Mouse (Mus musculus): ENCODE measurements around the gene Hoxc10.
A peak's percentile ranks its signal among the peaks of the same experiment; 100 is the strongest.

Hoxc10 gene

GRCm38 (mm10) chr15:102967312-102967510, 615 bp downstream of the Hoxc10 start, which contains the start of gene Hoxc5:
Gene Hoxc5 (plus strand): TSS chr15:102967443.
- DNase-seq (ENCODE audit: inconsistent age in 2 of 2, low spot score in 1 of 2), result no peak

- DNase-seq (ENCODE audit: inconsistent age in 2 of 2, low spot score in 1 of 2), result peak in 1 of 2 experiments; percentile 32
Observed at GRCm38 (mm10) chr15:102967511-102968397, 1.2 kb downstream of the Hoxc10 start.

GRCm38 (mm10) chr15:102969296-102969695, 2.7 kb downstream of the Hoxc10 start:
- DNase-seq (ENCODE audit: inconsistent age in 2 of 2, low spot score in 1 of 2), result no peak

- peak in 1 of 2 experiments; percentile 69 for DNase-seq (ENCODE audit: inconsistent age in 2 of 2, low spot score in 1 of 2)
Observed at GRCm38 (mm10) chr15:102970740-102971139, 4.1 kb downstream of the Hoxc10 start.

GRCm38 (mm10) chr15:102972254-102972653, 5.7 kb downstream of the Hoxc10 start:
- no peak for DNase-seq (ENCODE audit: inconsistent age in 2 of 2, low spot score in 1 of 2)

GRCm38 (mm10) chr15:102972753-102973152, 6.2 kb downstream of the Hoxc10 start:
- DNase-seq (ENCODE audit: inconsistent age in 2 of 2, low spot score in 1 of 2), result no peak

- DNase-seq (ENCODE audit: inconsistent age in 2 of 2, low spot score in 1 of 2), result no peak
Observed at GRCm38 (mm10) chr15:102975034-102975433, 8.4 kb downstream of the Hoxc10 start.

- no peak for DNase-seq (ENCODE audit: inconsistent age in 2 of 2, low spot score in 1 of 2)
Observed at GRCm38 (mm10) chr15:102975688-102976111, 9.1 kb downstream of the Hoxc10 start.

GRCm38 (mm10) chr15:102976171-102976570, 9.6 kb downstream of the Hoxc10 start, which contains the start of gene Hoxc9:
Gene Hoxc9 (plus strand): TSS chr15:102976439.
- DNase-seq (ENCODE audit: inconsistent age in 2 of 2, low spot score in 1 of 2), result no peak

- DNase-seq (ENCODE audit: inconsistent age in 2 of 2, low spot score in 1 of 2), result peak in 1 of 2 experiments; percentile 66
Observed at GRCm38 (mm10) chr15:102976631-102977422, 10.2 kb downstream of the Hoxc10 start.

- no peak for DNase-seq (ENCODE audit: inconsistent age in 2 of 2, low spot score in 1 of 2)
Observed at GRCm38 (mm10) chr15:102977423-102977974, 10.9 kb downstream of the Hoxc10 start.

- DNase-seq (ENCODE audit: inconsistent age in 2 of 2, low spot score in 1 of 2), result no peak
Observed at GRCm38 (mm10) chr15:102978615-102979515, 12.3 kb downstream of the Hoxc10 start.

GRCm38 (mm10) chr15:102979936-102980335, 13.3 kb downstream of the Hoxc10 start:
- no peak for DNase-seq (ENCODE audit: inconsistent age in 2 of 2, low spot score in 1 of 2)

- DNase-seq (ENCODE audit: inconsistent age in 2 of 2, low spot score in 1 of 2), result no peak
Observed at GRCm38 (mm10) chr15:102980352-102980751, 13.8 kb downstream of the Hoxc10 start.

GRCm38 (mm10) chr15:102980912-102981311, 14.3 kb downstream of the Hoxc10 start:
- DNase-seq (ENCODE audit: inconsistent age in 2 of 2, low spot score in 1 of 2), result no peak

- peak; percentile 27 to 75 for DNase-seq (ENCODE audit: inconsistent age in 2 of 2, low spot score in 1 of 2)
Observed at GRCm38 (mm10) chr15:102981379-102982288, 15.0 kb downstream of the Hoxc10 start.

- DNase-seq (ENCODE audit: inconsistent age in 2 of 2, low spot score in 1 of 2), result no peak
Observed at GRCm38 (mm10) chr15:102983716-102984115, 17.1 kb downstream of the Hoxc10 start.

GRCm38 (mm10) chr15:102984521-102984920, 17.9 kb downstream of the Hoxc10 start:
- DNase-seq (ENCODE audit: inconsistent age in 2 of 2, low spot score in 1 of 2), result no peak

GRCm38 (mm10) chr15:102984925-102985324, 18.3 kb downstream of the Hoxc10 start:
- no peak for DNase-seq (ENCODE audit: inconsistent age in 2 of 2, low spot score in 1 of 2)

All from adrenal gland, adult (tissue).